Mouse (Mus musculus) hindbrain, postnatal 0 days (tissue): Measurements from ENCODE around the gene Slc6a6. TPM values are rescaled to one million over a fixed set of nuclear protein-coding genes. Genes with fewer than 3 reads are reported as not detected.

ENCODE experiments used
- ATAC-seq: fragments of 200-750 bp; cut with Nextera tagmentation; 2 replicates; pipeline ENCODE4 v1.8.0; 2017; ENCODE audit warnings: mild to moderate bottlenecking, moderate TSS enrichment, moderate library complexity
- DNase-seq: peaks from one replicate; pipeline ENCODE4 v3.0.0-alpha.2; 2015; ENCODE audit warnings: low spot score
- H3K27ac ChIP-seq: fragments of 300-500 bp; sonication (generic); 2 replicates; pipeline ENCODE4 v1.5.1; 2014; ENCODE audit warnings: mild to moderate bottlenecking
- H3K27me3 ChIP-seq: fragments of 300-500 bp; sonication (generic); 2 replicates; pipeline ENCODE4 v1.6.1; 2014; ENCODE audit warnings: low read length, mixed read lengths; ENCODE audit not compliant: insufficient read depth
- H3K36me3 ChIP-seq: fragments of 300-500 bp; sonication (generic); 2 replicates; pipeline ENCODE4 v1.6.1; 2014; ENCODE audit warnings: low read length, mixed read lengths; ENCODE audit not compliant: insufficient read depth
- H3K4me1 ChIP-seq: fragments of 300-500 bp; sonication (generic); 2 replicates; pipeline ENCODE4 v1.6.1; 2014; ENCODE audit warnings: antibody characterized with exemption, low read length, mixed read lengths; ENCODE audit not compliant: insufficient read depth
- H3K4me2 ChIP-seq: fragments of 300-500 bp; sonication (generic); 2 replicates; pipeline ENCODE4 v1.6.1; 2014; ENCODE audit warnings: low read depth, mild to moderate bottlenecking, low read length, moderate library complexity, mixed read lengths
- H3K4me3 ChIP-seq: fragments of 300-500 bp; sonication (generic); 2 replicates; pipeline ENCODE4 v1.5.1; 2014; ENCODE audit warnings: low read length
- H3K9ac ChIP-seq: fragments of 300-500 bp; sonication (generic); replicated peaks from 2 replicates; pipeline ENCODE4 v1.6.1; 2014; ENCODE audit warnings: mild to moderate bottlenecking, low read length, moderate library complexity, mixed read lengths
- H3K9me3 ChIP-seq: fragments of 300-500 bp; sonication (generic); 2 replicates; pipeline ENCODE4 v1.6.1; 2016; ENCODE audit warnings: low read length, mixed read lengths
- CTCF ChIP-seq: IDR thresholded peaks from 2 replicates; pipeline ENCODE4 v1.5.1; 2016; ENCODE audit warnings: antibody characterized with exemption, control low read depth, low read depth
- WGBS: fragments of 180-500 bp; shearing (Covaris S2); extraction: QIAGEN DNeasy Blood & Tissue Kit; methylation state at CpG from one replicate; pipeline ENCODE4 v1.1.7; 2014; 5-methylcytosine and 5-hydroxymethylcytosine counted together
- polyA plus RNA-seq: library from polyadenylated mRNA; unstranded; fragments of >200 nt; fragmentation: Nextera tagmentation; extraction: Ambion mirVana; gene quantifications from 2 replicates; pipeline ENCODE4 v1.2.1, GENCODE M21; 2015
- total RNA-seq: library from RNA; depleted of rRNA; stranded (reverse); fragments of >200 nt; gene quantifications from 2 replicates; pipeline ENCODE4 v1.2.3, GENCODE M21; 2014; rRNA removed

Gene Slc6a6
- total RNA-seq = 78.2 and 85.6 TPM in 2 replicates
- polyA plus RNA-seq = 116 and 119 TPM in 2 replicates

DNA sequence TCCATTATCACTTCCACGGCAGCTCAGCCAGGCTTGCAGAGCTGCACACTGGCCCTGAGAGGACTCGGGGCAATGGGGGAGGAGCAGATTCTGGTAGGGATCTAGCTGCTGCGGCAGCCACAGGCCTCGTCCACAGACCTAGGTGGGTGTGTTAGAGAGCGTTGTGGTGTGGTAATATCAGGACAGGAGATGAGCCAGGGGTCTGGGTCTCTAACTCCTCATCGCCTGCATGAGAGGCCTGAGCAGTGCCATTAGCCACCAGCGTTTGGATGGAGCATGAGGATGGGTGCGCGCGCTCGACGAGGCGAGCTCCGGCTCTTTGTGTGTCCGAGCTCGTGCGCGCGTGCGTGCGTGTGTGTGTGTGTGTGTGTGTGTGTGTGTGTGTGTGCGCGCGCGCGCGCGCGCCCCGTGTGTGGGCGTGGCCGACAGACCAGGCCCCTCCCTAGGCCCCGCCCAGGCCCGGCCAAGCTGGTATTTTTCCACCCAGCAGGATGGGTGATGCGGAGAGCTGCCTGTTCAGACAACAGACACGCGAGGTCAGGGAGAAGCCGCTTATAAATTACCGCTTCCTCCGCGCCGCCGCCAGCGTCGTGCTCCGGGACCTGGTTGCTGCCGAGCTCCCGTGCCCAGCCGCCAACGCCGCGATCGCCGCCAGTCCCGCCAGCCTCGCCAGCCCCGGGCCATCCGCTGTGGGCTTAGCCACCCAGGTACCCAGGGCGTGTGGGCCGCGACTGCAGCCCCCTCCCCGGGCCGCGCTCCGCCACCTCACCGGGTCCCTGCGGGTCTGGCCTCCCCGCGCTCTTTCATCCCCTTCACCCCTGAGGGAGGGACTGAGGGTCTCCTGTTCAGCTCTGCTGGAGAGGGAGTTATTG, at the start of gene Slc6a6:
TSS of gene Slc6a6 (plus strand) at position 452 of the 872 bp plus-strand sequence.
- Histone ChIP-seq H3K27me3 (no peaks in the 10 kb centered on the region), H3K4me2 (peak within 1 kb of the TSS; percentile 79), H3K4me1 (peaks cover 25% of the 10 kb centered on the region), H3K4me3 (peak within 1 kb of the TSS; percentile 63), H3K9me3 (no peaks in the 10 kb centered on the region), H3K9ac (peak within 1 kb of the TSS; percentile 77), H3K27ac (peak within 1 kb of the TSS; percentile 95), H3K36me3 (no peaks in the 10 kb centered on the region)
- peak; percentile 96 for DNase-seq
- TF ChIP-seq CTCF = no peak
- peak; percentile 89 for ATAC-seq
- 2% methylated on average over 58 of the region's 69 CpGs for WGBS

DNA sequence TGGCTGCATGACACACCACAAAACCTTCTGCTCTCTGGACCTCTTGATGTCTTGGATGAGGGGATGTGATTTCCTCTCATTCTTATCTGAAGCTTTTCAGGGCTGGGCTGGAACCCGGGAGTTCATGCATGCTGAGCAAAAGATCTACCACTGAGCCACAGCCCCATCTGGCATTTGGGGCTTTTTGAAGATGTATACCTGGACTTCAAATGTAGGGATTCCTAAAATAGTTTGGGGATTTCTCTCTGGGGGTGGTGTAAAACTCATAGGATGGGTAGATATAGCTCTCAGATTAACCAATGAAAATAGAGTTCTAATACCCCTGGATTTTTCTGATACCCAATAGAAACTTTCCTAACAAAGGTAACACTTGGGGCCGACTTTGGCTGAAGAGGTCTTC, 49.4 kb upstream of the Slc6a6 start:
- no peak for TF ChIP-seq CTCF
- DNase-seq (no peak), ATAC-seq (no peak)
- 68% methylated on average over 2 of the region's 2 CpGs for WGBS
- Histone ChIP-seq H3K4me2 (no peak overlapping the region), H3K27ac (no peak overlapping the region), H3K36me3 (no peaks in the 10 kb centered on the region), H3K4me1 (no peaks in the 10 kb centered on the region), H3K9me3 (no peaks in the 10 kb centered on the region), H3K9ac (no peak overlapping the region), H3K27me3 (no peaks in the 10 kb centered on the region), H3K4me3 (no peak overlapping the region)

DNA sequence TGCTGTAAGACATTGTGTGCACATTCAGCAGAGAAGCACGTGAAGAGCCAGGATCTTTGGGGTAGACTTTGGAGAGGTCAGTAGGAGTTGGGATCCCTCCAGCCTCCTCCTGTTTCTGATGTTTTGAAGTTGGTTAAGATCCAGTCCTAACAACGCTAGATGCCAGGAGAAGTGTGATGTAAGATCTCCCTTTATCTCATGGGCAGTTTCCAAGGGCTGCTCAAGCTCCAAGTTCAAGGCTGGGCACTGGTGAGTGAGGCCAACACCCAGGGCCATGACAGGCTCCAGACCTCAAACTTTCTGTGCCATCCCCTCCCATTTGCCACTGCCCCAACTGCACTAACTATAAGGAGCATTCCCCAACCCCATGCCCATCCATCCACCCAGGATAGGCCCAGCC, 49.0 kb upstream of the Slc6a6 start:
- Histone ChIP-seq H3K27me3 (no peaks in the 10 kb centered on the region), H3K4me3 (no peak overlapping the region), H3K9me3 (no peaks in the 10 kb centered on the region), H3K36me3 (no peaks in the 10 kb centered on the region), H3K27ac (no peak overlapping the region), H3K9ac (no peak overlapping the region), H3K4me2 (no peak overlapping the region), H3K4me1 (no peaks in the 10 kb centered on the region)
- ATAC-seq (no peak), DNase-seq (no peak)
- no peak for TF ChIP-seq CTCF
- WGBS = 57% methylated on average over 2 of the region's 2 CpGs

DNA sequence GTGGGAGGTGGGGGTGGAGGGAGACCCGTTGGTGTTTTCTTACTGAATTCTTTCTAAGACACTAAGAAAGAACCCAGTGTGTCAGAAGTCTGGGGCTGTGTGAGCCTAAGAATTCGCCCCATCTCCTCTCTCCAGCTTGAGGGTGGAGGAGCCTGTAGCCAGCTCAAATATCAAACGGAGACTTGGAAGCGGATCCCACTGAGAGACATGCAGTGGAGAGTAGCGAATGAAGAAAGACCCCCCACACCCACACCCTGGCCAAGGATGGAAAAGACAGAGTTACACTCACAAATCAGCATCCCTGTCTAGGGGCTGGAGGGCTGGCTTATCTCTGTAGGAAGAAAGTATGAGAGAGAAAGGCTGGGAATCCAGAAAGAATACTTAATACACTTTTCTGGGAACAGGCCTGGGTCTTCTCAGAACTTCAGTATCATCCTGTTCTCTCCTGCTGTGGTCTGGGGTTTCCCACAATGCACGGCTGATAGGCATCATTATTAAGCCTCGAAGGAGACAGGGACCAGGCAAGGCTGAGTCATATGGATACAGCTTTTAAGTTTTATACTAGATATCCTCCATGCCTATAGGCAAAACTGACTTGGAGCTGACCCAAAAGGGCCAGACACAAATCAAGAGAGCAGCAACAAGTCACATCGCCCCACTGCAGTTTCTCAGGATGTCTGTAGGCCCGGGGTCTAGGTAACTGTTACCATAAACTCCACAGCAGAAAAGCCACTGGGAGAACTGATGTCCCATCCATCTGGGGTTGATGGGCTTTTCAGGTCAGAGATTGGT, 45.5 kb upstream of the Slc6a6 start:
- no peaks in the 10 kb centered on the region for H3K9me3 ChIP-seq
- WGBS = 42% methylated on average over 9 of the region's 9 CpGs
- ATAC-seq (no peak), DNase-seq (no peak)
- no peaks in the 10 kb centered on the region for H3K4me1 ChIP-seq
- no peaks in the 10 kb centered on the region for H3K36me3 ChIP-seq
- H3K4me2 ChIP-seq = no peak overlapping the region
- no peak for TF ChIP-seq CTCF
- no peak overlapping the region for H3K9ac ChIP-seq
- no peaks in the 10 kb centered on the region for H3K27me3 ChIP-seq
- no peak overlapping the region for H3K4me3 ChIP-seq
- H3K27ac ChIP-seq = no peak overlapping the region

DNA sequence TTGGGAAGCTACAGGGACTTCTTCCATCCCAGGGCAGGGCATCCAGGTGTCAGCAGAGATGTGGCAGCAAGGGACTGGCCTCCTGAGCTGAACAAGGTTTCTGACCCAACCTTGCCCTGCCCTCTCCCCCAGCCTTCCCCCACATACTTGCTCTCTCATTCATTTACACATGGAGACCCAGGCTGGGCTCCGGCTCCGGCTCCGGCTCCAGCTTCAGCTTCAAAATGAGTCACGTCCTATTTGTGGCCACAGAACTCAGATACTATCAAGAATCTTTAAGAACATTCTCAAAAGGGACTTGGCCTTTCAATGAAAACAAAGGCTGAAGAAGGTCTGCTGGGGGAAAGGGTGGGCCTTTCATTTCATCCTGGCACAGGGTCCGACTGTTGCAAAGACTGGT, 40.8 kb upstream of the Slc6a6 start:
- WGBS = 90% methylated on average over 5 of the region's 5 CpGs
- Histone ChIP-seq H3K36me3 (no peaks in the 10 kb centered on the region), H3K4me1 (0 out of 2 replicates have a peak, but pooled peaks cover 3% of the 10 kb centered on the region), H3K9ac (no peak overlapping the region), H3K27ac (no peak overlapping the region), H3K9me3 (no peaks in the 10 kb centered on the region), H3K27me3 (no peaks in the 10 kb centered on the region), H3K4me3 (no peak overlapping the region), H3K4me2 (no peak overlapping the region)
- DNase-seq (no peak), ATAC-seq (no peak)
- no peak for TF ChIP-seq CTCF

DNA sequence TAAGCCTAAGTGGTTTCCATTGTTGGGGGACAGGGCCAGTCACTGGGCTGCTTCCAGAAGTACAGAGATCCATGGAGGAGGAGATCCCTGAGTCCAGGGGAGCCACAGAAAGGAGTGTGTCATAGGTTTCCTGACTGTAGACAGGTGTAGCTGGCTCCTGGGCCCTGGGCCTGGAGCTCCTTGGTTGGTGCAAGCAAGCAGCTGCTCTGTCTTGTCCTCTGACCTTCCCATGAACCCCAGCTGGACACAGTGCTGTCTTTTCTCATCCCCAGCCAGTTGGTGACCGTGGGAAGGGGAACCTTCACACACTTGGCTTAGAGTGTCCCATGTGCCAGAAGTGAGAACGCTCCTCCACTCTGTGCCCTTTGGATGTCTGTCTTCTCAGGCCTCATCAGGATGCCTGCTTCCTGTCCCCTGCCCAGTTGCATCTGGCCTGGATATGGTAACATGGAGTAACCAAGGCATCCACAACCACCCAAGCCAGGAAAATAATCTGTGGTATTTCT, 40.4 kb upstream of the Slc6a6 start:
- Histone ChIP-seq H3K4me3 (no peak overlapping the region), H3K4me1 (0 out of 2 replicates have a peak, but pooled peaks cover 3% of the 10 kb centered on the region), H3K9me3 (no peaks in the 10 kb centered on the region), H3K9ac (no peak overlapping the region), H3K27ac (no peak overlapping the region), H3K27me3 (no peaks in the 10 kb centered on the region), H3K36me3 (no peaks in the 10 kb centered on the region), H3K4me2 (no peak overlapping the region)
- no peak for DNase-seq
- no peak for TF ChIP-seq CTCF
- 87% methylated on average over 2 of the region's 2 CpGs for WGBS
- no peak for ATAC-seq
